Mouse (Mus musculus): ENCODE data around the gene Asic1. TPM values are rescaled to one million over a fixed set of nuclear protein-coding genes. Genes with fewer than 3 reads are reported as not detected.
"Not testable (repeated sequence)": the region's sequence is repeated elsewhere in the genome, so short reads cannot be mapped to it uniquely, and the experiment has no call there.

Gene Asic1
- polyA plus RNA-seq, 2 experiments = 1.4 to 3.4 TPM

DNA sequence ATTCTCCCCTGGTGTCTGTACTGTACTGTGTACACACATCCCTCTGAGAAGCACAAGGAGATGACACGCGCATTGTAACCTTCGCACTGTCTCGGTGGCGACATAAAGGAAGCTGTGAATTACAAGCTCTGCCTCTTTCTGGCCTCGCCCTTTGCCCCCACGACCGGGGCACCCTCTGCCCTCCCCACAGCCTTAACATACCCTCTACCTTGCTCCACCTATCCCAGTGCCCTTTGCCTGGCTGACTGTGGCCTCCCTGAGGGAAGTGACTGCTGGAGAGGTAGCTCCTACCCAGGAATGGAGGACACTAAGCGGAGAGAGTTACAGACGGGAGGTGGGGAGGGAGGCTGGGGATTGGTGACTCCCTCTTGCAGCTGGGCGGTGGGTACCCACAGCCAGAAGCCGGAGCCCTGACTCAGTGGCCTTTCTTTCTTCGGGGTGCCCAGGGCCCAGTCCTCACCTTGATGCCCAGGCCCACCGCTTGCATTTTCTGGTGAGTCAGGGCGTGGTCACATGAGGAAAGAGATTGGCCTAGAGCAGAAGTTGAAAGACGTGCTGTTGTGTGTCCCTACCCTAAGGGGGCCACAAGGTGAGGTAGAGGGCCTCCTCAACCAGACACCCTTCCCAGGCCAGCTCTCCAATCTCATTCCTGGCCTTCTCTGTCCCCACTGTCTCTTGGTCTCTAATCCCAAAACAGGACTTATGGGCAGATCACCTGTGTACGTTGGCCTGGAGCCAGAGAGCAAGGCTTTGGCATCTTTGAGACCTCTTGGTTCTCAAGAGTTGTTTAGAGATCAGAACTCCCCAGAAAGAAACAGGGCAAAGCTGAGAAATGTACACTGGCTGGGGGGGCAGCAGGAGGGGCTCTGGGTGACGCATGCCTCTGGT is 30.3 kb downstream of the Asic1 start:
- Histone ChIP-seq H3K9me3 (ENCODE audit: control insufficient read depth, low read length) (no peaks in the 10 kb centered on the region), H3K27ac (replicated peaks; ENCODE audit: low read depth, low read length) (no peak overlapping the region), H3K27me3 (ENCODE audit: control insufficient read depth, insufficient read depth, low read length) (no peaks in the 10 kb centered on the region), H3K4me2 (replicated peaks; ENCODE audit: low read depth, low read length, severe bottlenecking) (no peak overlapping the region), H3K4me3 (replicated peaks; ENCODE audit: low read length) (no peak overlapping the region), H3K36me3 (ENCODE audit: control insufficient read depth, insufficient read depth, low read length) (peaks cover 19% of the 10 kb centered on the region), H3K9ac (ENCODE audit: low read depth, low read length, severe bottlenecking) (no peak overlapping the region), H3K4me1 (ENCODE audit: control insufficient read depth, insufficient read depth, low read length) (peaks cover 19% of the 10 kb centered on the region)
- ATAC-seq (ENCODE audit: low FRiP score, low read depth) = no peak
- no peak for DNase-seq (ENCODE audit: low spot score)
- 88% methylated on average over 18 of the region's 18 CpGs for WGBS
- no peak for TF ChIP-seq POLR2A (IDR thresholded peaks at IDR 0.05; ENCODE audit: borderline replicate concordance, extremely low read depth, insufficient read depth, insufficient read length)

DNA sequence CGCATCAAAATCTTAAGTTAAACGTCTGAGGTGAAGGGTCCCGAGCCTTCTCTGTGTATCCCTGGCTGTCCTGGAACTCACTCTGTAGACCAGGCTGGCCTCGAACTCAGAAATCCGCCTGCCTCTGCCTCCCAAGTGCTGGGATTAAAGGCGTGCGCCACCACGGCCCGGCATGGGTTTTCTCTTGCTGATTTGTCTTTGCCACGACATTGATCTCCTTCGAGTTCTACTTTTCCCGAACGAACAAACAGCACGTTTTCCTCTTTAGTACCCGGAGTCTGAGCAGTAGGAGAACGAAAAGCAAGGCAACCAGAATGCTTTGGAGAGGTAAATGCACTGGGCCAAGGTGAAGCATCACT is 31.5 kb downstream of the Asic1 start:
- not testable (repeated sequence) for ATAC-seq (ENCODE audit: low FRiP score, low read depth); H3K27ac ChIP-seq (replicated peaks; ENCODE audit: low read depth, low read length); DNase-seq (ENCODE audit: low spot score); H3K9me3 ChIP-seq (ENCODE audit: control insufficient read depth, low read length); H3K27me3 ChIP-seq (ENCODE audit: control insufficient read depth, insufficient read depth, low read length)
- WGBS = 46% methylated on average over 16 of the region's 16 CpGs
- Histone ChIP-seq H3K36me3 (ENCODE audit: control insufficient read depth, insufficient read depth, low read length) (peaks cover 28% of the 10 kb centered on the region), H3K9ac (ENCODE audit: low read depth, low read length, severe bottlenecking) (peak overlapping the region; percentile 99), H3K4me2 (replicated peaks; ENCODE audit: low read depth, low read length, severe bottlenecking) (peak overlapping the region; percentile 78), H3K4me1 (ENCODE audit: control insufficient read depth, insufficient read depth, low read length) (peaks cover 19% of the 10 kb centered on the region), H3K4me3 (replicated peaks; ENCODE audit: low read length) (peak overlapping the region; percentile 86)

DNA sequence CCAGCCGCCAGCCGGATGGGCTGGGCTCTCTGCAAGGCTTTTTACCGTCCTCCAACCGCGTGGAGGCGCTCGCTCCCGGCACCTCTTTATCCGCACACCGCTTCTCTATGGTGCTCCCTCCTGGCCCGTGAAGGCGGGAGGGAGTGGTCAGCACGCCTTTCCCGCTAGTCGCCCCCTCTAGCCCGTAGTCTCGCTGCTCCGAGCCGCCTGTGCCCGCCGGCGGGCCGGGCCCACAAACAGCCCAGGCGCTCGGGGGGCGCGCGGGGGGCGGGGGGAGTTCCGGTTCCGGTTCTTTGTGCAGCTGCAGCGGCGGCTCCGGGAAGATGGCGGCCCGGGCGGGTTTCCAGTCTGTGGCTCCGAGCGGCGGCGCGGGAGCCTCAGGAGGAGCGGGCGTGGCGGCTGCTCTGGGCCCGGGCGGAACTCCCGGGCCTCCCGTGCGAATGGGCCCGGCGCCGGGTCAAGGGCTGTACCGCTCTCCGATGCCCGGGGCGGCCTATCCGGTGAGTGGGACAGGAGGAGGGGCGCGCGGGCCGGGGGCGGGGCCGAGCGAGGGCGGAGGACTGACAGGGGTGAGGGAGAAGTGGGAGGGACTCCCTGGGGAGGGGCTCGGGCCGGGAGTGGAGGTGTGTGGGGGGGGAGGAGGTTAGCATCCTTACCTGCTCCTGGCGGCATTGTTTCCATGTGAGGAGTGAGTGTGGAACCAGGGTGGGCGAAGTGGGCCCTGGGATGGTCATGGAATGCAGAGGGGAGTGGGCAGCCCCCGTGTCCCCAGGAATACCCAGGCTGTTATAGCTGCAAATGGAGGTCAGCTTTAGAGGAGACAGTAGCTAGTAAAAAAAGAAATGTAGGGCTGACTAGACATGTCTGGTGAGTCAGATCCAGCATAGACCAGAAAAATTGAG is 32.1 kb downstream of the Asic1 start, which contains the start of gene Smarcd1:
Gene Smarcd1 (plus strand): TSS at position 131 of the 902 bp plus-strand sequence.
- H3K4me2 ChIP-seq (replicated peaks; ENCODE audit: low read depth, low read length, severe bottlenecking) = peak within 1 kb of the TSS; percentile 78
- 0 out of 2 replicates have a peak, but pooled peaks have one; percentile 50 for TF ChIP-seq POLR2A (IDR thresholded peaks at IDR 0.05; ENCODE audit: borderline replicate concordance, extremely low read depth, insufficient read depth, insufficient read length)
- ATAC-seq (ENCODE audit: low FRiP score, low read depth) = peak; percentile 97
- H3K4me1 ChIP-seq (ENCODE audit: control insufficient read depth, insufficient read depth, low read length) = peaks cover 19% of the 10 kb centered on the region
- no peaks in the 10 kb centered on the region for H3K9me3 ChIP-seq (ENCODE audit: control insufficient read depth, low read length)
- under 1% methylated on average over 62 of the region's 71 CpGs for WGBS
- peak within 1 kb of the TSS; percentile 97 for H3K27ac ChIP-seq (replicated peaks; ENCODE audit: low read depth, low read length)
- peak; percentile 93 for DNase-seq (ENCODE audit: low spot score)
- H3K4me3 ChIP-seq (replicated peaks; ENCODE audit: low read length) = peak within 1 kb of the TSS; percentile 86
- H3K36me3 ChIP-seq (ENCODE audit: control insufficient read depth, insufficient read depth, low read length) = peaks cover 34% of the 10 kb centered on the region
- no peaks in the 10 kb centered on the region for H3K27me3 ChIP-seq (ENCODE audit: control insufficient read depth, insufficient read depth, low read length)
- H3K9ac ChIP-seq (ENCODE audit: low read depth, low read length, severe bottlenecking) = peak within 1 kb of the TSS; percentile 99

DNA sequence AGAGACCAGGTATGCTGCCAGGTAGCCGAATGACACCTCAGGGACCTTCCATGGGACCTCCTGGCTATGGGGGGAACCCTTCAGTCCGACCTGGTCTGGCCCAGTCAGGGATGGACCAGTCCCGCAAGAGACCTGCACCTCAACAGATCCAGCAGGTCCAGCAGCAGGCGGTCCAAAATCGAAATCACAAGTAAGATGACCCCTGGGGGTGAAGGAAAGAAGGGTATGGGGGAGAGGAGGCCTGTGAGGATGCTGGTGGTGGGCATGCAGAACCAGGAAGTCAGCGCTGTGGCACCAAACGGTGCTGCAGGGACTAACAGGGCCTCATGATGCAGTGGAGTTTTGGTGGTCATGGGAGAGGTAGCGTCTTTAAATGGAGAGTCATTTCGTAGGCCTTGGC is 32.9 kb downstream of the Asic1 start:
- no peak overlapping the region for H3K27ac ChIP-seq (replicated peaks; ENCODE audit: low read depth, low read length)
- H3K9ac ChIP-seq (ENCODE audit: low read depth, low read length, severe bottlenecking) = peak overlapping the region; percentile 99
- TF ChIP-seq POLR2A (IDR thresholded peaks at IDR 0.05; ENCODE audit: borderline replicate concordance, extremely low read depth, insufficient read depth, insufficient read length) = no peak
- H3K4me1 ChIP-seq (ENCODE audit: control insufficient read depth, insufficient read depth, low read length) = peaks cover 19% of the 10 kb centered on the region
- H3K27me3 ChIP-seq (ENCODE audit: control insufficient read depth, insufficient read depth, low read length) = no peaks in the 10 kb centered on the region
- peak overlapping the region; percentile 78 for H3K4me2 ChIP-seq (replicated peaks; ENCODE audit: low read depth, low read length, severe bottlenecking)
- H3K4me3 ChIP-seq (replicated peaks; ENCODE audit: low read length) = peak overlapping the region; percentile 86
- H3K36me3 ChIP-seq (ENCODE audit: control insufficient read depth, insufficient read depth, low read length) = peaks cover 43% of the 10 kb centered on the region
- H3K9me3 ChIP-seq (ENCODE audit: control insufficient read depth, low read length) = no peaks in the 10 kb centered on the region
- DNase-seq (ENCODE audit: low spot score) (no peak), ATAC-seq (ENCODE audit: low FRiP score, low read depth) (no peak)
- WGBS = 67% methylated on average over 9 of the region's 9 CpGs

DNA sequence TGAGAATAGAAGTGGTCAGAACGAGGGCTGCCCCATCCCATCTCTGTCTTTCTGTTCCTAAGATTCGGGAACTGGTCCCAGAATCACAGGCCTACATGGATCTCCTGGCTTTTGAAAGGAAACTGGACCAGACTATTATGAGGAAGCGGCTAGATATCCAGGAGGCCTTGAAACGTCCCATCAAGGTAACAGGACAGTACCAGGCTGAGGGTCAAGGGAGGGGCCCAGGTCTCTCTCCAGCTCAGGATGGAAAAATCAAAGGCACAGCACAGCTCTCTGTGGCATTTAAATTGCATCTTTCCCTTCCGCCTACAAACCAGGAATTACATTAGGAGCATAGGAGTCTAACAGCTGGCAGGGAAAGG is 33.5 kb downstream of the Asic1 start:
- H3K4me3 ChIP-seq (replicated peaks; ENCODE audit: low read length) = no peak overlapping the region
- WGBS = 74% methylated on average over 5 of the region's 5 CpGs
- DNase-seq (ENCODE audit: low spot score) (no peak), ATAC-seq (ENCODE audit: low FRiP score, low read depth) (no peak)
- no peaks in the 10 kb centered on the region for H3K27me3 ChIP-seq (ENCODE audit: control insufficient read depth, insufficient read depth, low read length)
- no peaks in the 10 kb centered on the region for H3K9me3 ChIP-seq (ENCODE audit: control insufficient read depth, low read length)
- H3K36me3 ChIP-seq (ENCODE audit: control insufficient read depth, insufficient read depth, low read length) = peaks cover 48% of the 10 kb centered on the region
- no peak overlapping the region for H3K27ac ChIP-seq (replicated peaks; ENCODE audit: low read depth, low read length)
- TF ChIP-seq POLR2A (IDR thresholded peaks at IDR 0.05; ENCODE audit: borderline replicate concordance, extremely low read depth, insufficient read depth, insufficient read length) = no peak
- H3K4me2 ChIP-seq (replicated peaks; ENCODE audit: low read depth, low read length, severe bottlenecking) = peak overlapping the region; percentile 78; the same call in 1 of the 2 replicates
- peaks cover 19% of the 10 kb centered on the region for H3K4me1 ChIP-seq (ENCODE audit: control insufficient read depth, insufficient read depth, low read length)
- H3K9ac ChIP-seq (ENCODE audit: low read depth, low read length, severe bottlenecking) = peak overlapping the region; percentile 99; the same call in 1 of the 2 replicates
